Mouse (Mus musculus) hindbrain, embryonic 16.5 days (tissue): ENCODE results near the gene Cd28. TPM values are rescaled to one million over a fixed set of nuclear protein-coding genes. Genes with fewer than 3 reads are reported as not detected.

Experiments used
- ATAC-seq: fragments of 200-750 bp; cut with Nextera tagmentation; 2 replicates; pipeline ENCODE4 v1.8.0; 2017; ENCODE audit warnings: moderate TSS enrichment, moderate library complexity
- H3K27ac ChIP-seq: fragments of 300-500 bp; sonication (generic); 2 replicates; pipeline ENCODE4 v1.5.1; 2014; ENCODE audit warnings: low read depth, mild to moderate bottlenecking, control low read depth, low read length, moderate library complexity
- H3K27me3 ChIP-seq: fragments of 300-500 bp; sonication (generic); replicated peaks from 2 replicates; pipeline ENCODE4 v1.6.1; 2014; ENCODE audit warnings: low read length; ENCODE audit not compliant: control insufficient read depth, insufficient read depth
- H3K36me3 ChIP-seq: fragments of 300-500 bp; sonication (generic); 2 replicates; pipeline ENCODE4 v1.6.1; 2014; ENCODE audit warnings: mild to moderate bottlenecking, low read length, moderate library complexity, mixed read lengths; ENCODE audit not compliant: control insufficient read depth, insufficient read depth
- H3K4me1 ChIP-seq: fragments of 300-500 bp; sonication (generic); 2 replicates; pipeline ENCODE4 v1.6.1; 2014; ENCODE audit warnings: low read depth, low read length; ENCODE audit not compliant: control insufficient read depth, insufficient read depth
- H3K4me2 ChIP-seq: fragments of 300-500 bp; sonication (generic); 2 replicates; pipeline ENCODE4 v1.6.1; 2014; ENCODE audit warnings: mild to moderate bottlenecking, low read length, control low read depth, moderate library complexity
- H3K4me3 ChIP-seq: fragments of 300-500 bp; sonication (generic); 2 replicates; pipeline ENCODE4 v1.5.1; 2014; ENCODE audit warnings: mild to moderate bottlenecking, low read length, control low read depth, moderate library complexity
- H3K9ac ChIP-seq: fragments of 300-500 bp; sonication (generic); 2 replicates; pipeline ENCODE4 v1.6.1; 2014; ENCODE audit warnings: low read depth, mild to moderate bottlenecking, control low read depth, low read length, moderate library complexity
- H3K9me3 ChIP-seq: fragments of 300-500 bp; sonication (generic); 2 replicates; pipeline ENCODE4 v1.6.1; 2014; ENCODE audit warnings: mild to moderate bottlenecking, low read length, moderate library complexity; ENCODE audit not compliant: control insufficient read depth
- WGBS: fragments of 180-500 bp; shearing (Covaris S2); extraction: QIAGEN DNeasy Blood & Tissue Kit; methylation state at CpG from one replicate; pipeline ENCODE4 v1.1.7; 2014; 5-methylcytosine and 5-hydroxymethylcytosine counted together
- polyA plus RNA-seq: library from polyadenylated mRNA; unstranded; fragments of >200 nt; fragmentation: Nextera tagmentation; extraction: Ambion mirVana; gene quantifications from 2 replicates; pipeline ENCODE4 v1.2.1, GENCODE M21; 2015

The Cd28 gene
- polyA plus RNA-seq, 1 experiment from 2014 or later = 0.16 TPM

DNA sequence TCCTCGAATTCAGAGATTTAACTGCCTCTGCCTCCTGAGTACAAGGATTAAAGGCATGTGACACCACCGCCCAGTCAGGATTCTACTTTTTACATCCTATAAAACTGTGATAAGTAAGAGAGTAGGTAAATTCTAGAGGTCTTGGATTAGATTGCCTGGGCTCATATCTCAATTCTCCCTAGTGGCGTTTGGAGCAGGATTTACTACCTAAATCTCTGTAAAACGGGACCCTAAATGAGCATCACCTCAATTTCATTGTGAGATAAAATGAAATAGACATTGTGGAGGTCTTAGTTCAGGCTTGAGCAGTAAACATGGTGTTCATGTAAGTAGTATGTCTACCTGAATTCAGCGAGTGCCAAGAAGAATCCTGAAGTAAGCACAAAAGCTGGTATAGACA, 30.3 kb downstream of the Cd28 start:
- no peak overlapping the region for H3K9ac ChIP-seq
- H3K4me3 ChIP-seq = no peak overlapping the region
- no peaks in the 10 kb centered on the region for H3K36me3 ChIP-seq
- no peak for ATAC-seq
- H3K27me3 ChIP-seq = no peaks in the 10 kb centered on the region
- no peaks in the 10 kb centered on the region for H3K4me1 ChIP-seq
- H3K27ac ChIP-seq = no peak overlapping the region
- H3K9me3 ChIP-seq = no peaks in the 10 kb centered on the region
- WGBS = 93% methylated on average over 5 of the region's 5 CpGs
- H3K4me2 ChIP-seq = no peak overlapping the region

GRCm38 (mm10) chr1:60748286-60748685, 31.7 kb downstream of the Cd28 start:
- no peak overlapping the region for H3K4me2 ChIP-seq
- H3K27ac ChIP-seq = no peak overlapping the region
- H3K4me1 ChIP-seq = no peaks in the 10 kb centered on the region
- ATAC-seq = no peak
- H3K9ac ChIP-seq = no peak overlapping the region
- WGBS = 100% methylated on average over 1 of the region's 1 CpGs
- H3K27me3 ChIP-seq = no peaks in the 10 kb centered on the region
- no peaks in the 10 kb centered on the region for H3K36me3 ChIP-seq
- H3K4me3 ChIP-seq = no peak overlapping the region
- H3K9me3 ChIP-seq = no peaks in the 10 kb centered on the region

GRCm38 (mm10) chr1:60748936-60749335, 32.3 kb downstream of the Cd28 start:
- no peak overlapping the region for H3K27ac ChIP-seq
- no peaks in the 10 kb centered on the region for H3K36me3 ChIP-seq
- no peaks in the 10 kb centered on the region for H3K9me3 ChIP-seq
- no peaks in the 10 kb centered on the region for H3K4me1 ChIP-seq
- H3K4me2 ChIP-seq = no peak overlapping the region
- 84% methylated on average over 4 of the region's 4 CpGs for WGBS
- H3K27me3 ChIP-seq = no peaks in the 10 kb centered on the region
- ATAC-seq = no peak
- H3K4me3 ChIP-seq = no peak overlapping the region
- H3K9ac ChIP-seq = no peak overlapping the region

DNA sequence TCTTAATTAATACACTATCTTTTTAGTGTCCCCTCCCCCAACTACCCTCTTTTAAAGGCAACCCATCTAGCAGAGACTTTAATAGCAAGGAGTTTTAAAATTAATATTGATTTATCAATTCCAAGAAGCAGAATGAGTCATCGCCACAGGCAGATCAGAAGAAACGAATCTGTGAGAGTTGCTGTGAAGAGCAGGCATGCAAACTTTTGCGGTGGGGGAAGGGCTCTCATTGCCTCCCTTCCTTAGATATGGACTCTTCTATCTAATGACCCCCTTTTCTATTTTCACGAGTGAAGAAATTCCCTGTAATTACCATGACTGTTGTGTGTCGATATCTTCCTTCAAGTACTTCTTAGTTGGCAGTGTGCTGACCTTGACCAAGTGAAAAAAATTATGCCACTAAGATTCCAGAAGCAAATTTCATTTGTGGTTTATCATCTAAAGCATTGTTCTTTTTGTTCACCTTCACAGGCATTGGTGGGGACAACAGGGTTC, 32.8 kb downstream of the Cd28 start:
- no peaks in the 10 kb centered on the region for H3K9me3 ChIP-seq
- H3K27me3 ChIP-seq = no peaks in the 10 kb centered on the region
- H3K9ac ChIP-seq = no peak overlapping the region
- WGBS = 83% methylated on average over 5 of the region's 5 CpGs
- H3K4me2 ChIP-seq = no peak overlapping the region
- H3K27ac ChIP-seq = no peak overlapping the region
- H3K36me3 ChIP-seq = no peaks in the 10 kb centered on the region
- H3K4me1 ChIP-seq = no peaks in the 10 kb centered on the region
- no peak for ATAC-seq
- H3K4me3 ChIP-seq = no peak overlapping the region

- H3K9me3 ChIP-seq = no peaks in the 10 kb centered on the region
- H3K27ac ChIP-seq = no peak overlapping the region
- no peak overlapping the region for H3K9ac ChIP-seq
- no peaks in the 10 kb centered on the region for H3K36me3 ChIP-seq
- no peak overlapping the region for H3K4me3 ChIP-seq
- H3K27me3 ChIP-seq = no peaks in the 10 kb centered on the region
- WGBS = 87% methylated on average over 6 of the region's 6 CpGs
- H3K4me2 ChIP-seq = no peak overlapping the region
- H3K4me1 ChIP-seq = no peaks in the 10 kb centered on the region
- ATAC-seq = no peak
These were observed 33.7 kb downstream of the Cd28 start for GRCm38 (mm10) chr1:60750201-60750765.

DNA sequence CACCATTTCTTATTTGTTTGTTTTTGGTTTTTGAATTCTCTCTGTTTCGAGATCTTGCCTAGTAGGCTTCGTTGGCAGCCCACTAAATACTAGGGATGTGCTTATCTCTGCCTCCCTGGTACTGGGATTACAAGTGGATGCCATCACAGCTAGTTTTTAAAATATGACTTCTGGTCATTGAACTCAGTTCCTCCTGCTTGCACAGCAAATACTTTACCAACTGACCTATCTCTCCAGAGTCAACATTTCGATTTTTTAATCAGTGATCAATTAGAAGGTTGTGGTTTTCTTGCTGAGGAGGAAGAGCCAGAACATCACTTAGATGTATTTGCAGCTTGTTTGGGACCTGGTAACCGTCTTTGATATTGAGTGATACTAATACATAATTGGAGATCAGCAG, 34.4 kb downstream of the Cd28 start:
- 91% methylated on average over 4 of the region's 4 CpGs for WGBS
- Histone ChIP-seq H3K4me3 (no peak overlapping the region), H3K9me3 (no peaks in the 10 kb centered on the region), H3K9ac (no peak overlapping the region), H3K4me1 (no peaks in the 10 kb centered on the region), H3K36me3 (no peaks in the 10 kb centered on the region), H3K27me3 (no peaks in the 10 kb centered on the region), H3K4me2 (no peak overlapping the region), H3K27ac (no peak overlapping the region)
- no peak for ATAC-seq

DNA sequence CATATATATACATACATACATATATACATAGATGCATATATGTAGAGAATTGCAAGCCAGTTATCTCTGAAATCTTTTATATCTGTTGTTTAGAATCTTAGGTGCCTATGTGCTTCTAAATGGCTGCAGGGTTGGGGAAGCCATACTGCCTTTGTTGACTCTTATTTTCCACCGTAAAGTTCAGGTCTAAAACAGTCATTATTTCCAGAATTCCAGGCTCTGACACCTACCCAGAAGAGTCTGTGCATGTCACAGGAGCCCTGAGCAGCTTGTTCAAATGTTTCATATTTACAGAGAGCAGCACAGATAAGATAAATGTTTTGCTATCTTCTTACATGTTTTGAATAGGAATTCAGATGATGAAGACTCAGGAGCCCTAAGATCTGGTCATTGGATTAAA, 36.4 kb downstream of the Cd28 start:
- no peak overlapping the region for H3K4me2 ChIP-seq
- H3K4me3 ChIP-seq = no peak overlapping the region
- no peaks in the 10 kb centered on the region for H3K36me3 ChIP-seq
- H3K27ac ChIP-seq = no peak overlapping the region
- no peak for ATAC-seq
- no peaks in the 10 kb centered on the region for H3K27me3 ChIP-seq
- H3K4me1 ChIP-seq = no peaks in the 10 kb centered on the region
- WGBS = 95% methylated on average over 1 of the region's 1 CpGs
- no peaks in the 10 kb centered on the region for H3K9me3 ChIP-seq
- no peak overlapping the region for H3K9ac ChIP-seq

- Histone ChIP-seq H3K9ac (no peak overlapping the region), H3K4me2 (no peak overlapping the region), H3K4me1 (no peaks in the 10 kb centered on the region), H3K9me3 (no peaks in the 10 kb centered on the region), H3K36me3 (no peaks in the 10 kb centered on the region), H3K27ac (no peak overlapping the region), H3K27me3 (no peaks in the 10 kb centered on the region), H3K4me3 (no peak overlapping the region)
- WGBS = 91% methylated on average over 12 of the region's 12 CpGs
- no peak for ATAC-seq
These were observed 37.4 kb downstream of the Cd28 start for GRCm38 (mm10) chr1:60753981-60754380.

GRCm38 (mm10) chr1:60755391-60756243, 39.0 kb downstream of the Cd28 start:
- Histone ChIP-seq H3K4me1 (no peaks in the 10 kb centered on the region), H3K9me3 (no peaks in the 10 kb centered on the region), H3K4me2 (no peak overlapping the region), H3K36me3 (no peaks in the 10 kb centered on the region), H3K27ac (no peak overlapping the region), H3K4me3 (no peak overlapping the region), H3K27me3 (no peaks in the 10 kb centered on the region), H3K9ac (no peak overlapping the region)
- WGBS = 83% methylated on average over 7 of the region's 7 CpGs
- no peak for ATAC-seq
